Mouse (Mus musculus): ENCODE data around the gene Phldb2.

Phldb2 gene

DNA sequence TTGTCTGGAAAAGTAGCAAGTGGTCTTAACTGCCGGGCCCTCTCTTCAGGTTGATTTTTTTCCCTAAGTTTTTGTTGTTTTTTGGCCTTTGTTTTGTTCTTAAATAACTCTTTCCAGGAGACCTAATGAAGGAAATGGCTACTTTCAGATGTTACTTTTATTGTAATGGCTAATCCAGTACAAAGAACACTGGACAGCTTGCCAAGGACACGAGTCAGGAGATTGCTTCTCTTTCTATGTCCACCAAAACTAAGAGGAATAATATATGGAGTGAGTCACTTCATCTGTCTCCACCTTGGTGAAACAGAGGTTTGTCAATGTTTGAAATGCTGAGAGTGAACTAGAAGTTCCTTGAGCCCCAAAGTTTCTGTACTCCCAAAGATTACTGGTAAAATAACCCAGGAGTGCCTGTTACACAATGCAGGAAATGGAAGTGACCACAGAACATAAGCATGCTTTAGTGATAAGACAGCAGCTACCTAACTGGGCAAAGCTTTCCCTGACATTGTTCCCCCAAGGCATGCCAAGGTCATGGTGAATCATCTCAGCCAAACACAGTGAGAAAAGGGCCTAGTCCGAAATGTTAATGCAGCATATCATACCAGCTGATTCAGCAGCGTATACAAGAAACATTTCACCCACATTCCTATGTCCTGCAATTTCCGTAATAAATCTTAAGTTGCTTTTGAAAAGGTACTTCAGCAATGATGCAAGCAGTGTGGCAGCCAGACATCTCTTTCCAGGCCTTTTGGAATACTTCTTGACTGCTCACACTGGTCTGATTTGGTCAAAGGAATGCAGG, 115.7 kb downstream of the Phldb2 start:
- no peak for DNase-seq (ENCODE audit: low spot score)

DNA sequence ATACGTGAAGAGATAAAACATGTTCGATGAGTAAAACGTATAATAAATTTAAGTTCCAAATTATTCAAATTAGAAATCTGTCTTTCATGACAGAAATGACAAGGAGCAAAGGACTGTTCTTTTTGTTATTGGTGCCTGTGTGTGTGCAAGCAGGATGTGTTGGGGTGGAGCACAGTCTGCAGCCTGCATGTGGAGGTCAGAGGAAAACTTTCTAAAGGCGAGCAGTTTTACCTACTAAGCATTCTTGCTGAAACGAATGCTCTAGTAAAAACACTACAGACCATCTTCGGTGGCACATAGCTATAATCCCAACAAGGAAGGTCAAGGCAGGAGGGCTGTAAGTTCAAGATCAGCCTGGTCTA, 120.7 kb downstream of the Phldb2 start:
- no peak for DNase-seq (ENCODE audit: low spot score)

GRCm38 (mm10) chr16:45832061-45832746, 121.2 kb downstream of the Phldb2 start:
- no peak for DNase-seq (ENCODE audit: low spot score)

GRCm38 (mm10) chr16:45831094-45831872, 122.1 kb downstream of the Phldb2 start:
- no peak for DNase-seq (ENCODE audit: low spot score)

DNA sequence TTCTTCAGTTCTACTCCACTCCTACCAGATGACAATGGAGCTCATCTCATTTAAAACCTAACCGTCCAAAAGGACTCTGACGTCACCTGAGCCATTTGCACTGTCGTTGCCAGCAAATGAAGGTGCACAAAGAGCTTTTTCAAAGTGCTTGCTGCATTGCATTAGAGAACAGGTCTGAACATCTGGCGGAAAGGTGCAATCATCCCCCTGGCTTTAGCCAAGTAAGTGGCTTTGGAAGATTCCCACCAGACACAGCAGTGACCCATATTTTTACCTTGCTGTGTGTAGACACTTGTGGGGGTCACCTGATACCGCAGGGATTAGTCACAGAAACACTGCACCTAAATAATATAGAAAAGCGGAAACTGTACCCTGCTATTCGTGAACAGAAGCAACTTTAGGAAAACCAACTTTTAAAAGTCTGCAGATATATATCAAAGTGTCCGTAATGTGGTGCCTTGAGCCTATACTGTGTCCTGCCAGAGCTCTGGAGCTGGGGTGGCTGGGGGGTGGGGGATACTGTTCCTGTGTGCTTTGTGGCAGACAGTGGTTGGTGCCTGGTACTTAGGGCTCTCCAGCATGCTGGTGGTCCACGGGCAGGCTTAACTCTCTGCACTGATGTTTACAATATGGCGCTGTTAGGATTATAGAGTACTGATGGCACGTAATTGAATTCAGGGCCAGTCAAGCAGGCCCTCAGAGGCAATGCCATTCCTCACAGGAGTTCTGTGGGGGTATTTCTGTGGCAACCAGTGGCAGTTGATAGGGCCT, 123.1 kb downstream of the Phldb2 start:
- DNase-seq (ENCODE audit: low spot score), result no peak

DNA sequence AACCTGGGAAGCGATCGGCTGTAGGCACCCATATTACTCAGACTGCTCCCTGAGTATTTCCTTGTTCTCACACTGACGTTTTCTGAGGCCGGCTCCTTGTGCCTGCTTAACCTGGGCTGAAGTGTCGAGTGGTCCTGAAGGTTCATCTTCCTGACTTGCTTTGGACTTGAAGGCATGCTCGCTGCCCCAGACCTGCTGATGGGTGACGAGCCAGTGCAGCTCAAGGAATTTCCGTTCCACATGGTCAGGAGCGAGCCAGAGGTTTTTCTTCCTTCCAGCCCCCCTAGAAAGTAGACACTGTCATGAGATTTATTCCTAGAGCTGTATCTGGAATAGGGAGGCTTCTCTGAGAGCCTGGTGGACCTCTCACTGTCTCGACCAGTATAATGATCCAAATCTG, 128.1 kb downstream of the Phldb2 start:
- no peak for DNase-seq (ENCODE audit: low spot score)

DNA sequence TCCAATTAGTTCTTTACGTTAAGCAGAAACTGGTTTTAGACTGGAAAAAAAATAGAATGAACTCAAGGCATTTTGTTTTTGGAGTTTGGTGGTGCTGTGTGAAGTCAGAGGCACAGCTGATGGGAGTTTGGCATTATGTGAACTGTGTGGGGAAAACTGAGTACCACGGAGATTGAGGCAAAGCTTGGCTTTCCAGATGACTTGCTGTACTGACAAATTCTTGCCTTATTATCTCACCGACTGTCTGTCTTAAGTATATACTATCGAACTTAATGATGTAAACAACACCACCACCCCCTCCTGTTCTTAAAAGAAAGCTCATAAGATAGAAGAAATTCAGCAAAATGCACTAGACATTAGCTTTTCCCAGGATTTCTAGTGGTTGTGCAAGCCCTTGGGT, 129.4 kb downstream of the Phldb2 start:
- DNase-seq (ENCODE audit: low spot score), result no peak

GRCm38 (mm10) chr16:45819911-45820310, 133.5 kb downstream of the Phldb2 start:
- DNase-seq (ENCODE audit: low spot score), result no peak

GRCm38 (mm10) chr16:45817795-45818194, 135.6 kb downstream of the Phldb2 start:
- DNase-seq (ENCODE audit: low spot score), result no peak

- no peak for DNase-seq (ENCODE audit: low spot score)
Observed at GRCm38 (mm10) chr16:45816670-45817069, 136.7 kb downstream of the Phldb2 start.

GRCm38 (mm10) chr16:45814611-45815010, 138.8 kb downstream of the Phldb2 start:
- DNase-seq (ENCODE audit: low spot score), result no peak

- no peak for DNase-seq (ENCODE audit: low spot score)
Observed at GRCm38 (mm10) chr16:45811788-45812187, 141.6 kb downstream of the Phldb2 start.

DNA sequence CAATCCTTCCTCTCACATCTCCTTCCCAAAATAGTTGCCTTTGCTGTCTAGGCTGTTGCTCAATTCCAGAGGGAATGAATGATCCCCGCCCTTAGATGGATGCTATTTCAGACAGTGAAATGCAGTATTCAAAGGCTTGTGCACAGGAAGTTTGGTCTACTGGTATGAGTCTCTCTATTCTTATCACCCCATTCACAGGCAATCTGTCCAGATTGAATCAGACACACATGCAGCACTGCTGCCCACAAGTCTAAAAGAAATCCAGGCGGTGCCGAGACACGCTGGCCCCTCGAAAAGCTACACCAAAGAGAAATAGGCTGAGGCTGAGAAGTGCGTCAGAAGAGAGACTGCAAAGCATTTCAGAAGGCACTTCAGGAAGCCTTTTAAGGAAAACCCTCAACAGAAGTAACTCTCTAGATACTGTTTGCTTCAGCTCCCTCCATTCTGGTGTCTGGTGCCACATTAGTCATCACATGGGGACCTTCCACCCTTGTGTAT, 142.5 kb downstream of the Phldb2 start:
- no peak for DNase-seq (ENCODE audit: low spot score)

DNA sequence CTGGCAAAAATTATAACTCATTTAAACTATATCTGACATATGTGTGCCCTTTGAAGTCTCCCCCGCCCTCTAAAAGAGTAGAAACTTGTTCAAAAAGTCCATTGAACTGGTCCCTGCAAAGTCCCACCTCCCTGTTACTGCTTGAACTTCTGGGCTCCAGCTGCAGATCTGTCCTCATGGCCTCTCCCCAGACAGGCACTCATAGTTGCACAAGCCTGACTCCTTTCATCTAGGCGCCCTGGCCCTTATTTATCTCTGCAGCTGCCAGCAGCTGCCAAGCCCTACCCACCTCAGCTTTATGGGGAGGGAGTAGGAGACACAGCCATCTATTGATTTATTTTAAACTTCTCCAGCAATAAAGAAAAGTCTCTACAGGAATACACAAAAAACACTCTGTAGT, 143.2 kb downstream of the Phldb2 start:
- DNase-seq (ENCODE audit: low spot score), result no peak

GRCm38 (mm10) chr16:45804708-45805107, 148.7 kb downstream of the Phldb2 start:
- no peak for DNase-seq (ENCODE audit: low spot score)

DNA sequence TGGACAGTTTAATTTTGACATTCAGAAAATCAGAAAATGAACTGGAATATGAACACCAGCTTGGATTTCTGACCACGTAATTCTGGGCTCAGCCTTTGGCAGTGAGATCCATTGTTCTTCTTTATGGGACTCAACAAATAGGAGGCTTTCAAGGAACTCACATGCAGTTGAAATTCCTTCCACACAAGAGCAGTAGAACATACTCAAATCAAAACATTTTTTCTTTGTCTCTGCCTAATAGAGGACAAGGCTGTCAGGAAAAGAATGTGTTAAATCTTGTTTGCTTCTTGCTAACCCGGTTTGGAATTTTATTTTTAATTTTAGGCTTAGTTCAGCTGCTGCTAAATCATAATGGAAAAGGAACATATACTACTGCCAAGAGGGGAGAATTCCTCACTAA, 153.0 kb downstream of the Phldb2 start:
- no peak for DNase-seq (ENCODE audit: low spot score)

- DNase-seq (ENCODE audit: low spot score), result no peak
Observed at GRCm38 (mm10) chr16:45799150-45799549, 154.2 kb downstream of the Phldb2 start.

DNA sequence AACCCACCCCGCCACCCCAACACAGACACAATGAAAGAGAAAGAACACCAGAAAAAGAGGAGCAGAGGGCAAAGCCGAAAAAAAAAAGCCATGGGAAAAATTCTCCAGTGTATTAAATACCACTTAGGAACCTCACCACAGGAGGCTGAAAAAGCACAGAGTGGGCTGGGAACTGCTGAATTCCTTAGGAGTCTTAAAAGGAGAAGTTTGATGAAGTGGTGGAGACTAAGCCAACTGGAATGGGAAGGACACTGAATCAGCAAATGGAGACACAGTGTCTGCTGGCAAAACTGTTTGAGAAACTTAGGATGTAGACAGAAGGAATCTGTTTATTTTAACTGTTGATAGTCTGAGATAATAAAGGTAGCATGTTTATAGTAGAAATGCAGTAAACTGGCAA, 154.8 kb downstream of the Phldb2 start:
- DNase-seq (ENCODE audit: low spot score), result no peak

DNA sequence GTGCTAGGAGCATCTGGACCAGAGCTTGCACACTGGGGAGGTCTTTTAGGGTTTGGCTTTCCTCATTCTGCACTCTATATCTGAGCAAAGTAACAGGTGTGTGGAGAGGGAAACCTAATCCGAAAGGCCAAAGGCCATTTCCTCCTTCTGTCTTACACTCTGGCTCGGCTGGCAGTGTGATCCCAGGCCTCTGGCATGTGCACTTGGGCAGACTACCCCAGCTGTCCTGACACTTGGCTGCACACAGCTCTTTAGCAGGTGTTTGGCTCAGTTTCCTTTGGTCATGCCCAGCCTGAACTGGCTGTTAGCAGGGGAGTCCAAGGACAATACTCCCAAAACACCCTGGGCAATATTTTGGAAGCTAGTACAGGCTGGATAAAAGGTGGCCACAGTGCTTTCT, 156.6 kb downstream of the Phldb2 start:
- DNase-seq (ENCODE audit: low spot score), result no peak

DNA sequence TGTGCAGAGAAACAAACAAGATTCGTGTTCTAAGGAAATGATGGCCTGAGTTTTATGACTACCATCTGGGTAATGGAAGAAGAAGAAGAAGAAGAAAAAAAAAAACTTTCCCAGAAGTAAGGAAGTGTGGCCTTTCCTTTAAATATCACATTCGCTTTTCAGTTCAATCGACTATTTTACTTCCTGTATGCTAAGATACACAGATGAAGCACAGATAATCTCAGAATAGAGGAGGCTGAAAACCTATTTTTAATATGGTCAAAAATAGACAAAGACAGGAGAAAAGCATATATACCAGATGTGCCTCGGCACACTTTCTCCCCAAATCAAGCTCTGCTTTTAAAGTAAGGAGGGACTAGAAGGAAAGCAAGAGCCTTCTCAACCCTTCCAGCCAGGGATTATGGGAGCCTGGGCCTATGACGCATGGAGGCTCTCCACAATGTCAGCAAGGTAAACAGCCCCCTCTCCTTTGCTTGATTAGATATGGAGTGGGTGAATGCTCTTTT, 158.2 kb downstream of the Phldb2 start:
- no peak for DNase-seq (ENCODE audit: low spot score)

DNA sequence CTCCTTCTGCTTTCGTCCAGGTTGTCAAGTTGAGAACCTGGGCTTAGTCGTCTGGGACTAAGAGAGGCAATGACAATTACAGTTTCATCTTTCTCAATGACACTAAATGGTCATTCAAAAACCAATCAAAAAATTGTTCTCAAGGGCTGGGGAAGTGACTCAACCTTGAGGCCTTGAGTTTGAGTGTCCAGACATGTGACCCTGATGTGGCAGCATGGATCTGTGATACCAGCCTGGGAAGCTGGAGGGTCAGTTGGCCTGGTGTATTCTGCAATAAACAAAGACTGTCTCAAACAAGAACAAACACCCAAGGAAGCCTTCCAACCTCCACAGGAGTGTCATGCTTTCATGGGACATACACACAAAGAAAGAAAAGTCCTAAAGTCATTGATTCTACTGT, 160.6 kb downstream of the Phldb2 start:
- DNase-seq (ENCODE audit: low spot score), result no peak

- DNase-seq (ENCODE audit: low spot score), result no peak
Observed at GRCm38 (mm10) chr16:45791286-45791685, 162.1 kb downstream of the Phldb2 start.
